In the genomic region with DNA sequence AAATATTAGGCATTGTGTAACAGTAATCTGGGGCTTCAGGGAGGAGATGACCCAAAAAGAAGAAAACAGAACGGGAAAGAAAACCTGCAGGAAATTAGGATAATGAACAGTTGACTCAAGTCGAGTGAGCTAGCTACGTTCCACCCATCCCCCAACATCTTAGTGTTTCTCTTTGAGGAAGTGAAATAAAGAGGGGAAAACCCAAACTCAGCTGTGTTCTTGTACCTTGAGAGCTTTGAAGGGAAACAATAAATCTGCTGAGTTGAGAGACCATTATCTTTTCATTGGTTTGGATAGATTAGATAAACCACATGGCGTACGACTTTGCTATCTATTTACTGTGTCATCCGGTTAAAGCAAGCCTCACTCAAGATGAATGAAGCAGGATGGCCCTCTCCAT, we compare ENCODE assay signal across 13 mouse cellular contexts.
DNase-seq lines count a peak whose midpoint lies in the region; ATAC-seq and TF ChIP-seq lines count a peak whose summit lies in the region.
"Had no signal": no experiment of that assay in that cellular context is flagged by ENCODE, and none has a peak within 500 bp of the region (broad histone marks: within the 10 kb centered on the region; RNA-seq: fewer than 3 reads in every experiment).

No protein-coding gene starts in this region.

- H3K4me2 ChIP-seq in hindbrain, postnatal 0 days (ENCODE audit: low read depth, low read length) = no peak overlapping the region
- no peak overlapping the region for H3K4me2 ChIP-seq in hindbrain, embryonic 11.5 days (replicated peaks; ENCODE audit: low read depth, low read length)

- no peak overlapping the region for H3K4me3 ChIP-seq in hindbrain, postnatal 0 days (ENCODE audit: low read length)
- no peak overlapping the region for H3K4me3 ChIP-seq in hindbrain, embryonic 11.5 days (ENCODE audit: low read depth, low read length)
- H3K4me3 ChIP-seq: myocyte had no signal

- H3K9ac ChIP-seq in hindbrain, postnatal 0 days (replicated peaks; ENCODE audit: low read length) = no peak overlapping the region
- no peak overlapping the region for H3K9ac ChIP-seq in hindbrain, embryonic 11.5 days (ENCODE audit: low read depth, low read length)

- peak; percentile 12 for DNase-seq in hindbrain, postnatal 0 days (ENCODE audit: low spot score)
- no peak for DNase-seq in hindbrain, embryonic 11.5 days (ENCODE audit: low spot score)
- DNase-seq in lung, postnatal 36 days = peak; percentile 27
- no peak for DNase-seq in lung, postnatal 4 days
- DNase-seq in ZHBTc4 (ENCODE audit: low read depth, low spot score) = peak; percentile 12
- no peak for DNase-seq in left cerebral cortex, adult 8-10 months (ENCODE audit: low spot score in 2 of 2)
- no peak for DNase-seq in right cerebral cortex, adult 18-20 months
- DNase-seq: cerebellum, adult 9-11 months; spleen, adult 18-20 months; thymus, postnatal 36 days had no signal

- H3K36me3 ChIP-seq in hindbrain, postnatal 0 days (ENCODE audit: insufficient read depth, low read length) = no peaks in the 10 kb centered on the region
- no peaks in the 10 kb centered on the region for H3K36me3 ChIP-seq in hindbrain, embryonic 11.5 days (ENCODE audit: control insufficient read depth, insufficient read depth, low read length)

- no peaks in the 10 kb centered on the region for H3K4me1 ChIP-seq in hindbrain, postnatal 0 days (ENCODE audit: insufficient read depth, low read length)
- no peaks in the 10 kb centered on the region for H3K4me1 ChIP-seq in hindbrain, embryonic 11.5 days (replicated peaks; ENCODE audit: control insufficient read depth, insufficient read depth, low read length)

- no peaks in the 10 kb centered on the region for H3K27me3 ChIP-seq in hindbrain, postnatal 0 days (ENCODE audit: insufficient read depth, low read length)
- H3K27me3 ChIP-seq in hindbrain, embryonic 11.5 days (ENCODE audit: control insufficient read depth, insufficient read depth, low read length) = no peaks in the 10 kb centered on the region

- H3K27ac ChIP-seq in hindbrain, postnatal 0 days = no peak overlapping the region
- H3K27ac ChIP-seq in hindbrain, embryonic 11.5 days (ENCODE audit: low read depth, low read length) = no peak overlapping the region

- WGBS in hindbrain, postnatal 0 days = 54% methylated on average over 6 of the region's 6 CpGs
- 53% methylated on average over 6 of the region's 6 CpGs for WGBS in hindbrain, embryonic 11.5 days

- no peaks in the 10 kb centered on the region for H3K9me3 ChIP-seq in hindbrain, postnatal 0 days (ENCODE audit: low read length)
- no peaks in the 10 kb centered on the region for H3K9me3 ChIP-seq in hindbrain, embryonic 11.5 days (ENCODE audit: control insufficient read depth, low read length)

- no peak for TF ChIP-seq CTCF in hindbrain, postnatal 0 days (IDR thresholded peaks at IDR 0.05; ENCODE audit: low read depth)

- ATAC-seq in hindbrain, postnatal 0 days = no peak
- ATAC-seq in hindbrain, embryonic 11.5 days (ENCODE audit: low FRiP score) = no peak
- 0 out of 2 replicates have a peak, but pooled peaks have one; percentile 37 for ATAC-seq in megakaryocyte-erythroid progenitor cell, adult 5-6 weeks (replicated peaks; ENCODE audit: low FRiP score, low TSS enrichment, poor library complexity, severe bottlenecking)
- ATAC-seq: hindbrain, embryonic 16.5 days had no signal

Comparison
In these comparisons a context has a peak if more than half of its experiments do, and no peak if none do; other contexts are left out.
1. DNase-seq: peak in hindbrain, postnatal 0 days (single experiment), lung, postnatal 36 days (single experiment) and ZHBTc4 (single experiment); none in hindbrain, embryonic 11.5 days (single experiment), lung, postnatal 4 days (0 of 2), left cerebral cortex, adult 8-10 months (0 of 2) and right cerebral cortex, adult 18-20 months (single experiment).